Mouse (Mus musculus) megakaryocyte progenitor cell, adult 5-6 weeks (primary cell): ENCODE data around the gene Tspan4. TPM values are rescaled to one million over a fixed set of nuclear protein-coding genes. Genes with fewer than 3 reads are reported as not detected.
A peak's percentile ranks its signal among the peaks of the same experiment; 100 is the strongest.

Experiments used
- ATAC-seq: replicated peaks from 2 replicates; pipeline ENCODE4 v1.8.0; 2016; ENCODE audit warnings: mild to moderate bottlenecking, moderate TSS enrichment, inconsistent platforms; ENCODE audit not compliant: poor library complexity
- total RNA-seq, 2 experiments: library from RNA; stranded (forward) in 1 of 2; stranded (reverse) in 1 of 2; fragments of 157-497, 149-512 nt in 1 of 2; fragments of 200-1000 nt in 1 of 2; gene quantifications; 2 replicates each; pipeline versions ENCODE4 v1.2.3 to v1.2.4; 2015 to 2017

The Tspan4 gene
- total RNA-seq, 2 experiments from 2014 or later: 23.9 to 39.1 TPM

DNA sequence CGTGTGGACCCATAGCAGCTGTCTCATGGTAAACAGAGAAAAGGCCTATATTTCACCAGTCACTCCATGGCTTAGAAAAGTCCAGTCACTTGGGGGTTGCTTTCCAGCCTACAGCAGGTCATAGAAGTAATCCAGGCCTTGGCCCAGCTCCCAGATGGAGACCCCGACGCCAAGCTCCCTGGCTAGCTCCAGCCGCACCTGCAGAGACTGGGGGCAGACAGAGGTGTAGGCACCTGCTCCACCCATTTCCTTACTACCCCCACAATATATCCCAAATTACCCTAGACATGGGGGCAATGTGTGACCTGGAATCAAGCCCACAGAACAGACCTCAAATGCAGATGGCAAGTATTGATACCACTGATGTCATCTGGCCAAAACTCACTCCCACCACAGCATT, 20.9 kb downstream of the Tspan4 start:
- ATAC-seq: no peak

DNA sequence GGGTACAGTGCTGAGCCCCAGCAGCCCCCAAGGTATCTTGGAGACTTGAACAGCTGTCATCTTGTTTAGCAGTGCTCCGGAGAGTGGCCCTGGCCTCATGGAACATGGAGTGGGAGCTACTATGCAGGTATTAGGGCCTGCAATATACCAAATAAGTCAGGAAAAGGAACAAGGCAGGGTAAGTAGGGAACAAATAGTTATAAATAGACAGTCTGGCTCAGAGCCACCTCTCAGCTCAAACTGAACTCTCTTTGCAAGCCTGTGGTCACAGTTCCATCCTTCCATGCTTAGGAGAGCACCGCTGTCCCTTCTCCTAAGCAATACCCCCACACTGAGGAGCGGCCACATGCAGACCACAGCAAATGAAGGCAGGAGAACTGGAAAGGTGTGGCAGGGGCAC, 22.6 kb downstream of the Tspan4 start:
- no peak for ATAC-seq

- 0 out of 2 replicates have a peak, but pooled peaks have one; percentile 20 for ATAC-seq
These were observed 26.9 kb downstream of the Tspan4 start for GRCm38 (mm10) chr7:141501820-141502555.

GRCm38 (mm10) chr7:141502556-141502905, 27.5 kb downstream of the Tspan4 start:
- no peak for ATAC-seq

- no peak for ATAC-seq
These were observed 31.2 kb downstream of the Tspan4 start for GRCm38 (mm10) chr7:141506278-141506677.

DNA sequence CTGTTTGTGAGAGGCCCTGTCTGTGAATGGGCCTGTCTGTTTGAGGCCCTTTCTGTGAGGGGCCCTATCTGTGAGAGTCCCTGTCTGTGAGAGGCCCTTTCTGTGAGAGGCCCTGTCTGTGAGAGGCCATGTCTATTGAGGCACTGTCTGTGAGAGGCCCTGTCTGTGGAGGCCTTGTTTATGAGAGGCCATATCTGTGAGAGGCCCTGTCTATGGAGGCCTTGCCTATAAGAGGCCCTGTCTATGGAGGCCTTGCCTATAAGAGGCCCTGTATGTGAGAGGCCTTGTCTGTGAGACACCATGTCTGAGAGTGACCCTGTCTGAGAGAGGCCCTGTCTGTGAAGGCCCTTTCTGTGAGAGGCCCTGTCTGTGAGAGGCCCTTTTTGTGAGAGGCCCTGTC, 33.1 kb downstream of the Tspan4 start:
- ATAC-seq: no peak

- no peak for ATAC-seq
These were observed 35.2 kb downstream of the Tspan4 start for GRCm38 (mm10) chr7:141510196-141510595.

DNA sequence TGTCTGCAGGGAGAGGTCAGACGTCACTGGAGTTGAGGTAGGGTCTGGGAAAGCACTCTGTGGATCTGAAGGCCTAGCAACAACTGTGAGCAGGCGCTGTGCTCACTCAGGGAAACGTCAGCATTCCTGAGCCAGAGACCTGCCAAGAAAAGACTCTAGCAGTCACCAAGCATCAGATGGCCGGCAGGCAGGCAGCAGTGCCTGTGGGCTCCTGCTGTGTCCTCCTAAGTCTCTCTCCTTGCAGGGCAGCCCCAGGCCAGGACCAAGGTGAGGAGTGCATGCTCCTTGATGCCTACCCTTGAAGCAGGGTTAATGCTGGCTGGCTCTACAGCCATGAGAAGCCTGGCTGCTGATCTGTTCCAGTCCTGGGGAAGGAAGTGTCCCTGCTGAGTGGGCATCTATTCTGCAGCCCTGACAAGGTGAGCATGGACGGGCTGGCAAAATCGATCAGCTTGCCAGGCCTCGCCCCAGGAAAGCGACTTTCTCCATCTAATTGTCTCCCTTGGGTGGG, 35.7 kb downstream of the Tspan4 start:
- no peak for ATAC-seq

GRCm38 (mm10) chr7:141517638-141518037, 42.6 kb downstream of the Tspan4 start:
- ATAC-seq: no peak

- ATAC-seq: no peak
These were observed 43.3 kb downstream of the Tspan4 start for GRCm38 (mm10) chr7:141518296-141518695.

GRCm38 (mm10) chr7:141518926-141519325, 43.9 kb downstream of the Tspan4 start:
- ATAC-seq: peak; percentile 95

- no peak for ATAC-seq
These were observed 44.8 kb downstream of the Tspan4 start for GRCm38 (mm10) chr7:141519795-141520194.

DNA sequence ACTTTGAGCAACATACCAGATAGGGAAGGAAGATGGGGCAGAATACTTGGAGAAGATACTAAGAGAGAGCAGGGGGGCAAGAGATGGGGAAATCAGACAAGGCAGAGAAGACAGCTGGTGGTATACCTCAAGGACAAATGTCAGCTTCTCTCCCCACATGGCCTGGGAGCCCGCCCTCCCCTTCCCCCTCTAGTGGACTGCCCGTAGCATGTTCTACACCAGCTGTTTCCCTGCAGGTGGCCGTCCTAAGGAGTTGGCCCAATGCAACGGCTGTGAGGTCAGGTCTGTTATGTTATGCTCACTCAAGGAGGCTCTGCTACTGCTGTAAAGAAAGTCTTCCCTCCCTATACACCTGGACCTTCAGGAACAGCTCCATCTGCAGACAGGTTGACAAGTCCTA, 48.0 kb downstream of the Tspan4 start:
- no peak for ATAC-seq

- no peak for ATAC-seq
These were observed 49.2 kb downstream of the Tspan4 start for GRCm38 (mm10) chr7:141524271-141524670.

DNA sequence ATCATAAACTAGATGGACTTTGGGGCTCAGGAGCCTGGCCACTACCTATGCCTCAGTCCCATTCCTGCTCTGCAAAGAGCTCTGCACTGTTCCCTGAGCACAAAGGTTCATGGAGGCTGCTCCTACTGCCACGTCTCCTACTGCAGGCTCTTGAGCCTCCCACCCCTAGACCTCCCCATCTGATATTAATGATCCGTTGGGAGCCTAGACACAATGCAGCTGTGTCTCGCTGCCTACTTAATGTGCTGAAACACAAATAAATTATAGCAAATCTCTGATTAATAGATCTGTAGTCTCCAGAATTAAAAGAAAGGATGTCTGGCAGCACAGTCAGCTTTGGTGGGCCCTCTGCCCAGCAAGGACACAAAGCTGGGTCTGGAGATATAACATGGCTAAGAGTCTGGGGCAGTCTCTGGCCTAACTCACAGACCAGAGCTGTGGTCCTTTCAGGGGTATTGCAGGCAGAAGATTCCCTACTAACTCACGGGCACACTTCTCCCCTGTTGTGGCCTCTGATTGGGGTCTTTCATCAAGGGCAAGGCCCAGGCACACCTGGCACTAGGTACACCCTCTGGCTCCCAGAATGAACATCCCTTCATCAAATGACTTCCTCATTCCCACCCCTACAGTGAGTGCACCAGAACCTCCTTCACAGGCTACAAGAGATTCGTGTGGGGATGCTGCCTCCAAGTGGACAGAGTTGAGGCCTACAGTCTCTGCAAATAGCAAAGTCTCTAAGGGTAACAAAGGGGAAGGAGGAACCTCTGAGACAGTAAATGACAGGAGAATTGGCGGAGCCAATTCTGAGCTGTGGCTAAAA, 49.9 kb downstream of the Tspan4 start:
- peak; percentile 98 for ATAC-seq

DNA sequence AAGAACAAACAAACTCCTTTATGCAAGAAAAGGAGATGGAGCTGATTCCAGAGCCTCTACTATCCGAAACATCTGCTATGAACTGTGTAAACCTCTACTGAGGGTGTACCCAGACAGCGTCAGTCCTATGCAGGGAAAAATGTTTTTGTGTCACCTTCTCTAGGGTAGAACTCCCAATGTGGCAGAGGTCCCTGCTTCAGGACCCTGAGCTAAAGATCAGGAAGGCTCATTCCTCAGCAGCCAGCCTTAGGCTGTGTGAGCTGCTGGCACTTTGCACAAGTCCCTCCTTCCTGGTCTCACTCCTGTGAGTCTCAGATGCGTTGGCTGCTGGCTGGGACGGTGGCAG, 50.5 kb downstream of the Tspan4 start:
- ATAC-seq: no peak

- ATAC-seq: no peak
These were observed 60.5 kb downstream of the Tspan4 start for GRCm38 (mm10) chr7:141535570-141535969.

DNA sequence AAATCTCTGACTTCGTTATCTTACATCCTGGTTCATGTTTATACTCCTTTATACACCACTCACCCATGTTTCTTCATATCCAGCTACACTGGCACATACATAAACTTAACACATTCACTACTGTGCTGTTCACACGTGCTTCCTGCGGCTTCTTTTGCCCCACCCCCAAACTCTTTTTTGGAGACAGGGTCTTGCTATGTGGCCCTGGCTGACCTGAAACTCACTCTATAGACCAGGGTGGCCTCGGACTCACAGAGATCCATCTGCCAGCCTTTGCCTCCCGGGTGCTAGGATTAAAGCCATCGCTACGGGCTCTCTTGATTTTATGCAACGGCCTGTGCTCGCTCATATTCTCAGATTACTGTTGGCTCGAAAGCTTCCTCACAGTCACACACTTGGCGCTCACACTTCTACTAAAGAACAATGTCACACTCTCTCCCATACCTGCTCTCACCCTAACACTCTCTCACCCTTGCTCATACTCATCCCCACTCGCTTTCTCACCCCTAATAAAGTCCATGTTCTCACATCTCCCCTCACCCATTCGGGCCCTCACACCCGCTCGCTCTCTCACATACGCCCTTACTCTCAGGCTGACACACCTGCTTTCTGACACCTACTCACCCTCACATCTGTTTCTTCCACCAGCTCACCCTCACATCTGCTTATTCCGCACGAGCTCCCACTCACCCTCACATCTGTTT, 64.0 kb downstream of the Tspan4 start:
- ATAC-seq: no peak

DNA sequence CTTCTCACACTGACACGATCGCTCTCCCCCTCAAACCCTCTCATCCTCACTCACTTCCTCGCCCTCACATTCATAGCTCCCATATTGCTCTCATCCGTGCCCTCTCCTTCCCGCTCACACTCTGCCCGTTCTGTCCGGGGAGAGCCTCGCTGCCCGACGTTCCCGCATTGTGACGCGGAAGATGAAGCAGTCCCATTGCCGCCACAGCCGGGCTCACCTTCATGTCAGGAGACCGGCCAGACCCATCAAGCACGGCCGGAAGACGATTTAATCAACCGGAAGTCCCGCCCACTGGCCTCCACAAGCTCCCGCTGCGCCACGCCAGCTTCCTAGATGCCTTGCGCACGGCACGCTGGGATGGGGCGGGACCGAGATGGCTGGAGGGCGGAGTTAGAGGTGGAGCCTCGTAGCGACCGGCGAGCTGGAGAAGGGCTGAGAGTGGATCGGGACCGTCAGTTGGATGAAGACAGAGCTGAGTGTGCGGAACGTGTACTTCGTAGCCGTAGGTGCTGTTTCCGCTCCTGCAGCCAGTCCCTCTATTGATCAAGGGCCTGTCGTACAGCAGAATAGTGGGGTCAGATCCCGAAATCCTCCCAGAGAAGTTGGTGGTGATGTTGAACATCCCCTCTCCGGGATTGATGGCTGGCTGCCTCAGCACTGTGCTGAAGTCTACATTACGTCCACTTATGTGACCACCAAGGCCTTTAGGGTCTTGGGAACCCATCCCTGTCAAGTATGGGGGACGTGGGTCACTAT, 64.7 kb downstream of the Tspan4 start, which contains the start of gene Chid1:
TSS of gene Chid1 (minus strand) at position 302 of the 756 bp plus-strand sequence.
- ATAC-seq: peak; percentile 91

DNA sequence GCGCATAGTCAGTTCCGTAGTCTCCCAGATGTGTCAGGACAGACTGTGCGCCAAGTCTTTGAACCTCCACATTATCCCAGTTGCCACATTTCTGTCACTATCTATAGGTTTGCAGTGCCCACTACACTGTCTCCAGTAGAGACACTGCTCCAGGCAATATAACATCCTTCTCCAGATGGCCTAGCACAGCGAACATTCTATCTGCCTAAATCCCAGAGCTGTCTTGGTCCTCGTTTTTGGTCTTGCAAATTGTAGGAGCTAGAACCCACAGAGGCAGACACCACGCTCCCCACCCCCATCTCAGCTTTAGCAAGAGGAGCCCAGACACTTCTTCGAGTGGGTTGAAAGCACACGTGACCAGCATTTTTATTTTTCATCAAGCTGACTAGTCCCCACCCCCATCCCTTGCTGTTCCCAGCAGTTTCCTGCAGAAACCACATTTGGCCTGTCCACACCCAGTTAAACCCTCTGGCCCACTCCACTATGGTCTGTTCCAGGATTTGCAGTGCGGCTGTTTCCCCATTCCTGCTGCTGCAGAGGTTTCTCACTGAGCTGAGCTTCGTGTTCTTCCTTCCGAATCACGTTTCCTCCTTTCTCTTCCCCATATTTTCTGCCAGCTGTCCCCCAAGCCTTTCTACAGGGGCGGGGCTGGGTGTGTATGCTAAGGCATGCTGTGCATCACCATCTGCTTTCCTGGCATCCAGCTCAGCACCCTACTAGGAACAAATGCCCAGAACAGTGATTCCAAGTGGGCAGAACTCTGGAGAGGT, 65.5 kb downstream of the Tspan4 start:
- peak; percentile 58 for ATAC-seq
